Mouse (Mus musculus): ENCODE measurements around the gene Gm10436. TPM values are rescaled to one million over a fixed set of nuclear protein-coding genes. Genes with fewer than 3 reads are reported as not detected.
"Not testable (repeated sequence)": the region's sequence is repeated elsewhere in the genome, so short reads cannot be mapped to it uniquely, and the experiment has no call there.

Gene Gm10436
- not detected for total RNA-seq (2018; cell fraction: chromatin; rRNA removed)
- total RNA-seq (2018; cell fraction: cytosol; rRNA removed) = not detected
- total RNA-seq (2018; cell fraction: nucleus; rRNA removed) = not detected
- not detected in 3 replicates for polyA plus RNA-seq (2018)

DNA sequence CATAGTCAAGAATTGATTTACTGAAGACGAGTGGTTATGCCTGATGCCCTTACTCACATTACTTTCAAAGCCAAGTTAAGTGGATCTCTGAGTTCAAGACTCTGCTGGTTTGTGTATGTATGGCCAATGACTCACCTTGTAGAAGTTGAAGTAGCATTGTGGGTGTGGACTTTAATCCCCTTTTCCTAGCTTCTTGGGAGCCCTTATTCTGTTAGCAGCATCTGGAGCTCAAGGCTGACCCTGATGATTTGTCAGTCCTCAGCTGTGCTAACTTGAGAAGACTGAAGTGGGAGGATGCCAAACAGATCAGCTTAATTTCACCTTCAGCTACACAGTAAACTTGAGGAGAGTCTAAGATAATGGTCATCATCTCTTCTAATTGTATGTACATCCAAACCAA, at the start of gene Gm10436:
TSS of gene Gm10436 (minus strand) at position 101 of the 400 bp plus-strand sequence.
- H3K79me2 ChIP-seq (ENCODE audit: inconsistent target); H3K27ac ChIP-seq; H3K4me3 ChIP-seq (ENCODE audit: inconsistent target); H3K36me3 ChIP-seq (ENCODE audit: inconsistent target): not testable (repeated sequence)
- WGBS (ENCODE audit: missing documents) = 80% methylated on average over 1 of the region's 1 CpGs

- no peak overlapping the region for H3K4me3 ChIP-seq (ENCODE audit: inconsistent target)
- H3K36me3 ChIP-seq (ENCODE audit: inconsistent target) = no peaks in the 10 kb centered on the region
- no peak overlapping the region for H3K27ac ChIP-seq
- H3K79me2 ChIP-seq (ENCODE audit: inconsistent target) = no peaks in the 10 kb centered on the region
- WGBS (ENCODE audit: missing documents) = 100% methylated on average over 3 of the region's 3 CpGs
Observed at GRCm38 (mm10) chr12:88219445-88219844, 37.5 kb upstream of the Gm10436 start.

GRCm38 (mm10) chr12:88218059-88218458, 36.2 kb upstream of the Gm10436 start:
- H3K27ac ChIP-seq; H3K36me3 ChIP-seq (ENCODE audit: inconsistent target); H3K4me3 ChIP-seq (ENCODE audit: inconsistent target); H3K79me2 ChIP-seq (ENCODE audit: inconsistent target): not testable (repeated sequence)

DNA sequence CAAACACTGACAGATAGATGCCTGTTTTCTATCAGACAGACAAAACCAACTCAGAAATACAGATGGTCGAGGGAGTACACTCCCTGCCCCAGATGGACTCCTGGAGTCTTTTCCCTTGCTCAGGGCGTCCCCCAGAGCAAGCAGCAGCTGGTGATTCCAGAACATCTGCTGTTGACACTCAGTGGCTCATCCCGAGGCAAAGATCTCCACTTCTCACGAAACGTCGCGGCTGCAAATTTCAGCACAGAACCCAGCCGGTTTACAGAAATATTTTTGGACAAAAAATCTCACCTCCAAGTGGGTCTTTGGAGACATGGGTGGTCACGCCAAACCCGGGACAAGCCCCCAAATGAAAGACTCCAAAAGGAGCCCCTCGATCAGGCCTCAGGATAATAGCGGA, 32.7 kb upstream of the Gm10436 start:
- H3K27ac ChIP-seq = no peak overlapping the region
- no peaks in the 10 kb centered on the region for H3K79me2 ChIP-seq (ENCODE audit: inconsistent target)
- WGBS (ENCODE audit: missing documents) = 78% methylated on average over 12 of the region's 12 CpGs
- no peak overlapping the region for H3K4me3 ChIP-seq (ENCODE audit: inconsistent target)
- H3K36me3 ChIP-seq (ENCODE audit: inconsistent target) = no peaks in the 10 kb centered on the region

GRCm38 (mm10) chr12:88211458-88211857, 29.6 kb upstream of the Gm10436 start:
- H3K36me3 ChIP-seq (ENCODE audit: inconsistent target); H3K27ac ChIP-seq; H3K79me2 ChIP-seq (ENCODE audit: inconsistent target); H3K4me3 ChIP-seq (ENCODE audit: inconsistent target): not testable (repeated sequence)
- 90% methylated on average over 7 of the region's 9 CpGs for WGBS (ENCODE audit: missing documents)

DNA sequence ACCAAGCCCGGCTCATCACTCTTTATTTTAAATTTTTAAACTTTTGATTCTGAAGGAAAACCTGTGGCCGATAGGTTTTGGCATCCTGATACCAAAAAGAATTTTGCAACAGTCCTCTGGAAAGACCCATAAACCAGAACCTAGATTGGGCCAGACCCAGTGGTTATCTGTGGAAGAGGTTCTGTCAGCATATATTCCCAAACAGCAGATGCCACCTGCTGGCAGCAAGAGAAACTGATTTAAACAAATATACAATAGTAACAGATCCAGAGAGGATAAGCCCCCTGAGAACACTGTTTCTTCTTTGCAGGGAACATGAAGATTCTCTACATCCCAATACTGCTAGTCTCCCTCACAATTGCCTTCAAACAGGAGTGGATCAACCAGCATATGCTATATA, 20.9 kb upstream of the Gm10436 start:
- 86% methylated on average over 2 of the region's 2 CpGs for WGBS (ENCODE audit: missing documents)
- Histone ChIP-seq H3K27ac (no peak overlapping the region), H3K4me3 (ENCODE audit: inconsistent target) (no peak overlapping the region), H3K36me3 (ENCODE audit: inconsistent target) (no peaks in the 10 kb centered on the region), H3K79me2 (ENCODE audit: inconsistent target) (no peaks in the 10 kb centered on the region)

Other genes starting within 250 kb of the Gm10436 start
- gene Gm2042, start 228.0 kb downstream of the Gm10436 start, polyA plus RNA-seq (2018) = not detected in 3 replicates
- not detected in 3 replicates for gene Gm2075, start 170.3 kb downstream of the Gm10436 start, polyA plus RNA-seq (2018)
- not detected in 3 replicates for gene Gm6803, start 163.3 kb downstream of the Gm10436 start, polyA plus RNA-seq (2018)
- not detected in 3 replicates for gene Gm2056, start 155.1 kb downstream of the Gm10436 start, polyA plus RNA-seq (2018)
- not detected in 3 replicates for gene Gm16368, start 98.4 kb downstream of the Gm10436 start, polyA plus RNA-seq (2018)
- not detected in 3 replicates for gene Gm8332, start 68.0 kb upstream of the Gm10436 start, polyA plus RNA-seq (2018)
- gene Gm5662, start 92.4 kb upstream of the Gm10436 start, polyA plus RNA-seq (2018) = not detected in 3 replicates
- not detected in 3 replicates for gene Gm5039, start 141.9 kb upstream of the Gm10436 start, polyA plus RNA-seq (2018)
- gene Adck1, start 178.4 kb upstream of the Gm10436 start, polyA plus RNA-seq (2018) = 6.7 to 16.1 TPM (median 12.1 TPM) in 3 replicates